Mouse (Mus musculus): ENCODE results near the gene Hnrnpab.

DNA sequence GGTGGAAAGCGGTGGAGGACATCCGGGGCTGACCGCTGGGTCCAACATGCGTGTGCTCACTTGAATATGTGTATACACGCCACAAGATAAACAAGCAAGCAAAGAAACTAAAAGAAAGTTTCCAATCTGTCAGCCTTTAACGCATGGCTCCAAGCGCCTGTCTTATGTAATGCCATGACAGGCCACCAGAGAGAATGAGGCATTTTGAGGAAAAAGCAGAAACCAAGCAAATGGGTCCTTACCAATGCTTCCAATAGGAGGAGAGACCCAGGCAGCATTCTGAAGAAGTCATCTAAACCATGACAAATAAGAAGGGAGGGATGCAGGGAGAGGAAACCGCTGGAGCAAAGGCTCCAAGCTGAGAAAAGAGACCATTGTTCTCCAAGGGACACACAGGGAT lies 7.6 kb upstream of the Hnrnpab start:
- TF ChIP-seq POLR2A (IDR thresholded peaks at IDR 0.05; ENCODE audit: low read depth, low read length) (no peak), CTCF (conservative IDR thresholded peaks at IDR 0.05; ENCODE audit: insufficient read depth, insufficient read length, low read depth, low read length) (no peak)
